Comparison of ENCODE assay signal across 8 mouse cellular contexts in the genomic region with DNA sequence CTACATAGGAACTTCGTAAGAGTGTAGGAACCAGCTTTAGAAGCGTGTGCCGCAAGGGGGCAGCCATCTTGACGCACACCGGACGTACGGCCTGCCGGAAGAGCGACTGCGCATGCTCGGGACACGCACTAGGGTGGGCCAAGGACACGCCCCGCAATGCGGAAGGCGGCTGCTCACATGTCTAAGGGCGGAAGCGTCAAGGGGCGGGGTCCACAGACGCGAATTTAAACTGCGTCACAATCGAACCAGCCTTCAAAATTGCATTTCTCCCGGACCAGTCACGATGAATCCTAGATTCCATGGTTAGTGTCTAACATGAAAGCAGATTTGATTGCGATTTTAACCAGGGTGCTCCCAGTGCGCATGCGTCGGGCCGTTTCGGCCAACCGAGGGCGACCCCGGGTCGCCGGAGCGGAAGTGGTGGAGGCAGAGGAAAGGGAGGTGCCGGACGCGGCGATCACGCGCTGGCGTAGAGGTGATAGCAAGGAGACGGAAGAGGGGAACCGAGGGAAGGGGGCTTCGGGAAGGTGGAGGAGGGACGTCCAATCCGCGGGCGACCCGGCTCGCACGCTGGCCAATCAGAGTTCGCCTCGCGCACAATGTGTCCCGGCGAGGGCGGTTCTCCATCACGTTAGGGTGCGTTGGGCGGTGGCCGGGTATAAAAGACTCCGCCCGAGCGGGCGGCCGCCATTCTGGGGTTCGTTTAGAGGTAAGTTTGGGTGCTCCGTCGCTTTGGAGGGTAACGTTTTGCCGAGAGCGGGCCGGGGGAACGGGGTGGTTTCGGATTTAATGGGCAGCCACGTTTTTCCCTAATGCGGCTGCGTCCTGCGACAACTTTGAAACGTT. TPM values are rescaled to one million over a fixed set of nuclear protein-coding genes. Genes with fewer than 3 reads are reported as not detected.
DNase-seq lines count a peak whose midpoint lies in the region; ATAC-seq and TF ChIP-seq lines count a peak whose summit lies in the region.

Gene Mrps18b (minus strand): TSS at position 93 of the 846 bp plus-strand sequence.
Gene Ppp1r10 (plus strand): TSS at position 138 of the 846 bp plus-strand sequence.

- TF ChIP-seq EP300 in MEL (IDR thresholded peaks at IDR 0.05; ENCODE audit: low read depth in 1 of 2, low read length in 2 of 2): no peak

- under 1% methylated on average over 83 of the region's 83 CpGs for WGBS in cerebellum, adult 2 months
- under 1% methylated on average over 83 of the region's 83 CpGs for WGBS in forebrain, postnatal 0 days
- WGBS in lung, embryonic 15.5 days: under 1% methylated on average over 83 of the region's 83 CpGs

- ATAC-seq in forebrain, postnatal 0 days: peak; percentile 90
- ATAC-seq in lung, embryonic 15.5 days (ENCODE audit: borderline replicate concordance, extremely low read depth, low FRiP score, low TSS enrichment): peak; percentile 94

- H3K4me1 ChIP-seq in MEL (ENCODE audit: control insufficient read depth in 1 of 2, insufficient read depth in 2 of 2, low read length in 2 of 2): peaks cover 8 to 29% of the 10 kb centered on the region in 2 experiments
- no peaks in the 10 kb centered on the region; the same call in 1 of the 2 replicates for H3K4me1 ChIP-seq in cerebellum, adult 2 months (ENCODE audit: control insufficient read depth, insufficient read depth, low read length)
- peaks cover 15% of the 10 kb centered on the region for H3K4me1 ChIP-seq in forebrain, postnatal 0 days (ENCODE audit: insufficient read depth)
- peaks cover 30% of the 10 kb centered on the region for H3K4me1 ChIP-seq in lung, embryonic 15.5 days

- peak; percentile 89 to 97 for TF ChIP-seq POLR2A in MEL (IDR thresholded peaks at IDR 0.05; ENCODE audit: control insufficient read depth in 1 of 2, insufficient read depth in 1 of 2, low read depth in 1 of 2, low read length in 2 of 2, poor library complexity in 1 of 2)
- TF ChIP-seq POLR2A in cerebellum, adult 2 months (IDR thresholded peaks at IDR 0.05; ENCODE audit: borderline replicate concordance, insufficient read depth, low read length): peak; percentile 98

- peaks cover 56% of the 10 kb centered on the region for H3K79me2 ChIP-seq in MEL (ENCODE audit: control insufficient read depth, insufficient read depth, low read length, poor library complexity)

- no peak for TF ChIP-seq RAD21 in MEL (IDR thresholded peaks at IDR 0.05; ENCODE audit: low read depth, low read length)

- TF ChIP-seq CTCF in MEL (IDR thresholded peaks at IDR 0.05 in 2 of 3, conservative IDR thresholded peaks at IDR 0.05 in 1 of 3; ENCODE audit: control insufficient read depth in 1 of 3, insufficient read depth in 1 of 3, low read depth in 2 of 3, low read length in 3 of 3, poor library complexity in 1 of 3, severe bottlenecking in 1 of 3): 0 out of 6 replicates have a peak, but pooled peaks of 2 of the 3 experiments have one; percentile 8 to 21
- TF ChIP-seq CTCF in cerebellum, adult 2 months (IDR thresholded peaks at IDR 0.05; ENCODE audit: borderline replicate concordance, insufficient read depth, low read depth, low read length): peak; percentile 53; the same call in 1 of the 2 replicates
- TF ChIP-seq CTCF in forebrain, postnatal 0 days (IDR thresholded peaks at IDR 0.05; ENCODE audit: low read depth): peak; percentile 82

- H3K27ac ChIP-seq in MEL (ENCODE audit: control insufficient read depth, low read depth, low read length): peak within 1 kb of the TSS; percentile 98
- peak within 1 kb of the TSS; percentile 93 for H3K27ac ChIP-seq in cerebellum, adult 2 months (ENCODE audit: insufficient read depth, low read length)
- H3K27ac ChIP-seq in forebrain, postnatal 0 days (ENCODE audit: low read depth, low read length): peak within 1 kb of the TSS; percentile 100
- H3K27ac ChIP-seq in lung, embryonic 15.5 days: peak within 1 kb of the TSS; percentile 98

- no peaks in the 10 kb centered on the region for H3K27me3 ChIP-seq in MEL (ENCODE audit: control insufficient read depth in 1 of 2, insufficient read depth in 2 of 2, low read length in 2 of 2)
- no peaks in the 10 kb centered on the region for H3K27me3 ChIP-seq in cerebellum, adult 2 months (ENCODE audit: control insufficient read depth, insufficient read depth, low read length)
- no peaks in the 10 kb centered on the region for H3K27me3 ChIP-seq in forebrain, postnatal 0 days (ENCODE audit: insufficient read depth, low read length)
- H3K27me3 ChIP-seq in lung, embryonic 15.5 days: no peaks in the 10 kb centered on the region

- peak within 1 kb of the TSS; percentile 97 for H3K9ac ChIP-seq in MEL (ENCODE audit: control insufficient read depth, low read depth, low read length, poor library complexity, severe bottlenecking)
- peak within 1 kb of the TSS; percentile 99 for H3K9ac ChIP-seq in forebrain, postnatal 0 days
- peak within 1 kb of the TSS; percentile 81 for H3K9ac ChIP-seq in lung, embryonic 15.5 days

- H3K9me3 ChIP-seq in MEL (replicated peaks; ENCODE audit: insufficient read depth, low read length): no peaks in the 10 kb centered on the region
- H3K9me3 ChIP-seq in forebrain, postnatal 0 days (ENCODE audit: low read length): no peaks in the 10 kb centered on the region
- H3K9me3 ChIP-seq in lung, embryonic 15.5 days: no peaks in the 10 kb centered on the region

- H3K4me2 ChIP-seq in forebrain, postnatal 0 days (ENCODE audit: low read depth): peak within 1 kb of the TSS; percentile 79
- H3K4me2 ChIP-seq in lung, embryonic 15.5 days: peak within 1 kb of the TSS; percentile 90

- H3K36me3 ChIP-seq in MEL (ENCODE audit: control insufficient read depth in 1 of 2, insufficient read depth in 2 of 2, low read length in 2 of 2): peaks cover 0 to 29% of the 10 kb centered on the region in 2 experiments
- peaks cover 8% of the 10 kb centered on the region; the same call in 1 of the 2 replicates for H3K36me3 ChIP-seq in forebrain, postnatal 0 days (ENCODE audit: insufficient read depth)
- H3K36me3 ChIP-seq in lung, embryonic 15.5 days: peaks cover 42% of the 10 kb centered on the region

- peak; percentile 99 for DNase-seq in MEL (ENCODE audit: low read depth, low spot score)
- peak; percentile 99 to 100 for DNase-seq in cerebellum, adult 2 months
- peak; percentile 100 for DNase-seq in forebrain, postnatal 0 days
- DNase-seq in heart, postnatal 4 days: peak; percentile 99
- DNase-seq in layer of hippocampus, adult 8-10 months (ENCODE audit: low spot score in 2 of 2): peak; percentile 99 to 100
- DNase-seq in ovary, adult 18-20 months (ENCODE audit: low spot score): peak; percentile 100
- DNase-seq in thymus, postnatal 0 days (ENCODE audit: low spot score): peak; percentile 99

- peak within 1 kb of the TSS; percentile 79 to 95 for H3K4me3 ChIP-seq in MEL (ENCODE audit: control insufficient read depth in 1 of 2, insufficient read depth in 1 of 2, low read depth in 2 of 2, low read length in 2 of 2)
- H3K4me3 ChIP-seq in cerebellum, adult 2 months (replicated peaks; ENCODE audit: insufficient read depth, low read depth, low read length): peak within 1 kb of the TSS; percentile 99
- H3K4me3 ChIP-seq in forebrain, postnatal 0 days (ENCODE audit: low read depth, low read length): peak within 1 kb of the TSS; percentile 72
- H3K4me3 ChIP-seq in lung, embryonic 15.5 days: peak within 1 kb of the TSS; percentile 56

TF ChIP-seq in MEL, 35 proteins besides CTCF, POLR2A, EP300 and RAD21:
- TF ChIP-seq POLR2AphosphoS5 (IDR thresholded peaks at IDR 0.05; ENCODE audit: borderline replicate concordance, low read depth, low read length): peak; percentile 96
- TF ChIP-seq ETS1 (IDR thresholded peaks at IDR 0.05; ENCODE audit: low read depth, low read length): no peak
- peak; percentile 99 for TF ChIP-seq TBP (IDR thresholded peaks at IDR 0.05; ENCODE audit: low read depth, low read length)

RNA-seq across cellular contexts. Expression of gene Mrps18b, which starts in this region (rescaled TPM):
- total RNA-seq in MEL (2012; rRNA removed): 149 and 179 TPM in 2 replicates
- polyA plus RNA-seq in MEL (2012; ENCODE audit: insufficient read depth in 1 of 2, insufficient read length in 2 of 2, low read depth in 1 of 2, low replicate concordance in 2 of 2, missing spikeins in 1 of 2): 100 to 1,000 TPM in 1 of 2 experiments, not detected in 1; 239 TPM
- 62.5 and 65.1 TPM in 2 replicates for polyA plus RNA-seq in cerebellum, adult 2 months (2012; rRNA removed)
- 34.5 and 44.5 TPM in 2 replicates for total RNA-seq in forebrain, postnatal 0 days (2014; rRNA removed)
- 65.5 and 69.7 TPM in 2 replicates for polyA plus RNA-seq in forebrain, postnatal 0 days (2015; fragmentation: Nextera tagmentation; extraction: Ambion mirVana)
- 10 to 100 TPM; 56.1 to 58.3 TPM for total RNA-seq in heart, postnatal 4 days (2021)
- 10 to 100 TPM; 39.0 to 57.9 (median 42.8) TPM for total RNA-seq in layer of hippocampus, adult 8-10 months (2022)
- 73.9 and 77.5 TPM in 2 replicates for polyA plus RNA-seq in lung, embryonic 15.5 days (2015; fragmentation: Nextera tagmentation; extraction: Ambion mirVana)
- 91.1 and 93.5 TPM in 2 replicates for polyA plus RNA-seq in thymus, postnatal 0 days (2015; fragmentation: Nextera tagmentation; extraction: Ambion mirVana)

RNA-seq across cellular contexts. Expression of gene Ppp1r10, which starts in this region (rescaled TPM):
- total RNA-seq in MEL (2012; rRNA removed): 24.2 and 25.3 TPM in 2 replicates
- polyA plus RNA-seq in MEL (2012; ENCODE audit: insufficient read depth in 1 of 2, insufficient read length in 2 of 2, low read depth in 1 of 2, low replicate concordance in 2 of 2, missing spikeins in 1 of 2): 10 to 100 TPM in 1 of 2 experiments, not detected in 1; 61.4 TPM
- 42.3 and 44.9 TPM in 2 replicates for polyA plus RNA-seq in cerebellum, adult 2 months (2012; rRNA removed)
- total RNA-seq in forebrain, postnatal 0 days (2014; rRNA removed): 42.9 and 60.2 TPM in 2 replicates
- 23.2 and 32.5 TPM in 2 replicates for polyA plus RNA-seq in forebrain, postnatal 0 days (2015; fragmentation: Nextera tagmentation; extraction: Ambion mirVana)
- 10 to 100 TPM; 49.2 to 58.5 TPM for total RNA-seq in heart, postnatal 4 days (2021)
- 10 to 100 TPM; 71.6 to 79.8 (median 74.6) TPM for total RNA-seq in layer of hippocampus, adult 8-10 months (2022)
- 35.9 and 38.2 TPM in 2 replicates for polyA plus RNA-seq in lung, embryonic 15.5 days (2015; fragmentation: Nextera tagmentation; extraction: Ambion mirVana)
- 35.6 and 36.0 TPM in 2 replicates for polyA plus RNA-seq in thymus, postnatal 0 days (2015; fragmentation: Nextera tagmentation; extraction: Ambion mirVana)

Comparison
In these comparisons a context has a peak if more than half of its experiments do, and no peak if none do; other contexts are left out.
1. Peak in every context shown above with its lines: DNase-seq, ATAC-seq, H3K4me3 ChIP-seq and H3K27ac ChIP-seq.
2. CTCF ChIP-seq: peak in every context shown above with its lines; median percentile 82 in forebrain, postnatal 0 days; 53 in cerebellum, adult 2 months; 14 in MEL.